Mouse (Mus musculus) neural tube, embryonic 11.5 days (tissue): ENCODE data around the gene Shroom1. TPM values are rescaled to one million over a fixed set of nuclear protein-coding genes. Genes with fewer than 3 reads are reported as not detected.

Source experiments
- ATAC-seq: fragments of 200-750 bp; cut with Nextera tagmentation; 2 replicates; pipeline ENCODE4 v1.8.0; 2017; ENCODE audit warnings: moderate number of reproducible peaks, mild to moderate bottlenecking, moderate TSS enrichment, moderate library complexity; ENCODE audit not compliant: insufficient read depth, low FRiP score, low TSS enrichment
- DNase-seq: peaks from one replicate; pipeline ENCODE4 v3.0.0-alpha.2; 2015; ENCODE audit warnings: low spot score
- H3K27ac ChIP-seq: fragments of 300-500 bp; sonication (generic); 2 replicates; pipeline ENCODE4 v1.5.1; 2014; ENCODE audit warnings: low read depth, mild to moderate bottlenecking, low read length
- H3K27me3 ChIP-seq: fragments of 300-500 bp; sonication (generic); 2 replicates; pipeline ENCODE4 v1.6.1; 2014; ENCODE audit warnings: mild to moderate bottlenecking, low read length, mixed read lengths; ENCODE audit not compliant: control insufficient read depth, insufficient read depth
- H3K36me3 ChIP-seq: fragments of 300-500 bp; sonication (generic); 2 replicates; pipeline ENCODE4 v1.6.1; 2014; ENCODE audit warnings: mild to moderate bottlenecking, low read length, moderate library complexity, mixed read lengths; ENCODE audit not compliant: control insufficient read depth, insufficient read depth
- H3K4me1 ChIP-seq: fragments of 300-500 bp; sonication (generic); 2 replicates; pipeline ENCODE4 v1.6.1; 2014; ENCODE audit warnings: low read length, mixed read lengths; ENCODE audit not compliant: control insufficient read depth, insufficient read depth
- H3K4me2 ChIP-seq: fragments of 300-500 bp; sonication (generic); 2 replicates; pipeline ENCODE4 v1.6.1; 2014; ENCODE audit warnings: low read depth, mild to moderate bottlenecking, moderate library complexity
- H3K4me3 ChIP-seq: fragments of 300-500 bp; sonication (generic); 2 replicates; pipeline ENCODE4 v1.5.1; 2014; ENCODE audit warnings: low read depth, low read length
- H3K9ac ChIP-seq: fragments of 300-500 bp; sonication (generic); 2 replicates; pipeline ENCODE4 v1.6.1; 2014; ENCODE audit warnings: mild to moderate bottlenecking, low read length
- H3K9me3 ChIP-seq: fragments of 300-500 bp; sonication (generic); 2 replicates; pipeline ENCODE4 v1.6.1; 2016; ENCODE audit warnings: low read length; ENCODE audit not compliant: control insufficient read depth
- WGBS: fragments of 180-500 bp; shearing (Covaris S2); extraction: QIAGEN DNeasy Blood & Tissue Kit; methylation state at CpG from one replicate; pipeline ENCODE4 v1.1.7; 2014; 5-methylcytosine and 5-hydroxymethylcytosine counted together
- polyA plus RNA-seq: library from polyadenylated mRNA; unstranded; fragments of >200 nt; fragmentation: Nextera tagmentation; extraction: Ambion mirVana; gene quantifications from 2 replicates; pipeline ENCODE4 v1.2.1, GENCODE M21; 2014

Shroom1 gene
- polyA plus RNA-seq, 1 experiment from 2014 or later, result 1.5 TPM

DNA sequence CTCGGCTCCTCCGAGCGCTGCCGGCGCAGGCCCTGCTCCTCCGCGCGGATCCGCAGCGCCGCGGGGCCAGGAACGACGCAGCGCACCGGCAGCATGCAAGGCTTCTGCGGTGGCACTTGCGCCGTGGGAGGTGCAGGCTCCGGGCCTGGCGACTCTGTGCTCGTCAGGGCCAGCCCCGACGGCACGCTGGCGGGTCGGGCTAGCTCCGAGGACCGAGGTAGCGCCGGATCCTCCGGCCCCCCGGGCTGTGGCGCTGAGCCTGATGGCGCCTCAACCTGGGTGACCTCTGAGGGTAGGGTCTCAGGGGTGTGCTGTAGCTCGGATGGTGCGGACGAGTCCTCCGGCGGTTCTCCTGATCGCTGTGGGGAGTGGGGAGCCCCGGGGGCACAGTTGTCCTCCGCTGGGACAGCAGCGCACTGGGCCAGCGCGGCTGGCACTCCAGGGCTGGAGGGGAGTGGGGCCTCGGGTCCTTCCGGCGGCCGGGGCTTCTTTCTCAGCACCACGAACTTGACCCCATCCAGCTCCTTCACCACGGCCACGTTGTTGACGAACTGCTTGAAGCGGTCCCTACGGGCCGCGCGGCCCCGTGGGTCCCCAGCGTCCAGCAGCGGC, 22.3 kb downstream of the Shroom1 start:
- peaks cover 48% of the 10 kb centered on the region for H3K27me3 ChIP-seq
- H3K4me2 ChIP-seq, result peak overlapping the region; percentile 44
- H3K4me3 ChIP-seq, result peak overlapping the region; percentile 35
- H3K9me3 ChIP-seq, result no peaks in the 10 kb centered on the region
- H3K36me3 ChIP-seq, result no peaks in the 10 kb centered on the region
- DNase-seq, result peak; percentile 43
- no peak for ATAC-seq
- H3K9ac ChIP-seq, result peak overlapping the region; percentile 32; the same call in 1 of the 2 replicates
- H3K27ac ChIP-seq, result no peak overlapping the region
- 1% methylated on average over 62 of the region's 62 CpGs for WGBS
- peaks cover 4% of the 10 kb centered on the region for H3K4me1 ChIP-seq

DNA sequence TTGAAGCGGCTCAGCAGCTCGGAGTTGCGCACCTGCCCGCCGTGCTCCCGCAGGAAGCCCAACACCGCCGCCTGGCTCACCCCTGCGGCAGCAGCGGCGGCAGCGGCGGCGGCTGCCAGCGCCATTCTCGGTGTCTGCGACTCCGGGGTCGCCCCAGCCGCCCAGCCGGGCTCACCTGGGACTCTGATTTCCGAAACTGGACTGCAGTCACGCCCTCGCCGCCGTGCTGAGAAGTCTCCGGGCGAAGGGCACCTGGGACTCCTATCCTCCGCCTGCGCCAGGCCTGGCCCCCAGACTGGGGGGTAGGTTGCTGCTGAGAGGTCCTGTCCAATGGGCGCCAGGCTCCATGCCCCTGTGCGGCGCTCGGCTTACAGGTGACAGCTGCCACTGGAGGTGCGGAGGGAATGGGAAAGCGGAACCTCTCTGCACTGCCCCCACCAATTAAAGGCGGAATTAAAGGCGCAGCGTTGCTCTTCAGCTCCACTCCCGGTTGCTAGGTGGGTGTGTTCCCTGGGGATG, 22.8 kb downstream of the Shroom1 start, which contains the start of the genes Gm9945 and Sowaha:
Gm9945 (plus strand) TSS at position 384 of the 519 bp plus-strand sequence.
Sowaha (minus strand) TSS at position 492 of the 519 bp plus-strand sequence.
- WGBS, result 3% methylated on average over 40 of the region's 40 CpGs
- DNase-seq (peak; percentile 41), ATAC-seq (no peak; the same call in 1 of the 2 replicates)

DNA sequence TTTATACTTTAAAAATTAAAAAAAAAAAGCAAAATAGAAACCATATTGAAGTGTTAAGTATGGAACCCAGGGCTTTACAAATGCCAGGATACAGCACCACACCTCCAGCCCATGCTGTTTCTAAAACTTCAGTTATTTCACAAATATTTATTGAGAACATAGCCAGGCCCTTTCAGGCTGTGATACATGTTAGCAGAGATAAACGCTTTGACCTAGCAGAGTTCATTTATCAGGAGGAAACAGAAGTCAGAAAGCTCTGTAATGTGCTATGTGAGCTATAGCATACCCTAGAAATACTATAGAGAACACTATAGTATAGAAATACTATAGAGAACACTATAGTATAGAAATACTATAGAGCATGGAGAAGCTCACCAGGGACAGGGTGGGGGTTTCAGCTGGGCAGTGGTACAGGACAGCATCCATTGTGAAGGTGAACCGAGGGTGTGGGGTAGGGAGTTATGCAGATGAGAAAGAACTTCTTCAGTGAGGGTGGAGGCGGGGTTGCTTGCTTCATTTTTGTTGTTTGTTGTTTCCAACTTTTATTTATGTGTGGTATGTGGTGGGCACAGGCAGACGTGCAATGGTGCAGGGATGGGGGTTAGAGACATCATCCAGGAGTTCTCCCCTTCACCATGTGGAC, 24.2 kb downstream of the Shroom1 start:
- Histone ChIP-seq H3K4me3 (no peak overlapping the region), H3K4me1 (peaks cover 4% of the 10 kb centered on the region), H3K27me3 (peaks cover 47% of the 10 kb centered on the region), H3K36me3 (no peaks in the 10 kb centered on the region), H3K9ac (no peak overlapping the region), H3K9me3 (no peaks in the 10 kb centered on the region), H3K27ac (no peak overlapping the region), H3K4me2 (no peak overlapping the region)
- ATAC-seq (no peak), DNase-seq (no peak)
- WGBS, result 65% methylated on average over 4 of the region's 4 CpGs

More for the DNA sequence above, 22.8 kb downstream of the Shroom1 start, which contains the start of the genes Gm9945 and Sowaha:
- peak within 1 kb of the TSS; percentile 32; the same call in 1 of the 2 replicates for H3K9ac ChIP-seq
- peak within 1 kb of the TSS; percentile 35 for H3K4me3 ChIP-seq
- H3K9me3 ChIP-seq, result no peaks in the 10 kb centered on the region
- H3K4me1 ChIP-seq, result peaks cover 4% of the 10 kb centered on the region
- H3K36me3 ChIP-seq, result no peaks in the 10 kb centered on the region
- H3K27me3 ChIP-seq, result peaks cover 48% of the 10 kb centered on the region
- no peak within 1 kb of the TSS for H3K27ac ChIP-seq
- H3K4me2 ChIP-seq, result peak within 1 kb of the TSS; percentile 44

DNA sequence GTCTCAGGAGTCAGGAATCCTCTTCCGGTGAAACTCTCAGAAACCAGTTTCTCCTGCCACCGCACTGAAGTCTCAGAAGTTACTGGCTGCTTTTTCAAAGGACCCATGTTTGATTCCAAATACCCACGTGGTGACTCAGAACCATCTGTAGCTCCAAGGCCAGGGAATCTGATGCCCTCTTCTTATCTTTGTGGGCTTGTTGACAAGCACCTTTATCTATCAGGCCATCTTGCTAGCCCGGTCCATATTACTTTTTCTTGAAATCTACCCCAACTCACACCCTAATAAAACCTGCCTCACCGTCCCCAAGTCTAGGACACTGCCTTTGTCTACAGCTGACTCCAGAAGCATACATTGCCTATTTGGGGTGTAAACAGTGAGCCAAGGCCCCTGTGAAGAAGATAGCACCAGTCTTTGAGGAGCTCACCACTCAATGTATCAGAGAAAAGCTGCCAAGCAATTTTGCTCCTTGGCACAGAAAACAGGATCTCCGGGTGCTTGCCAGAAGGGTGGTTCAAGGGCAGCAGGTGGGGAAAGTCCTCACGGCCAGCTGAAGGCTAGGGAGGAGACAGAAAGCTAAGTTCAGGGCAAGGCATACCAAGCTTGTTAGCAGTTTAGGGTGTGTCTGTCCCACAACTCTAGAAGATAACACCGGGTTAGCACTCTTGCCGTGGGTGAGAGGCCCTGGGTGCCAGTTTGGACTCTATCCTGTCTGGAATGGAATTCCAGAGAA, 26.3 kb downstream of the Shroom1 start:
- no peak overlapping the region for H3K4me3 ChIP-seq
- H3K9me3 ChIP-seq, result no peaks in the 10 kb centered on the region
- no peak overlapping the region for H3K9ac ChIP-seq
- 77% methylated on average over 9 of the region's 9 CpGs for WGBS
- no peak for DNase-seq
- H3K27me3 ChIP-seq, result peaks cover 52% of the 10 kb centered on the region
- no peak overlapping the region for H3K4me2 ChIP-seq
- H3K4me1 ChIP-seq, result peaks cover 4% of the 10 kb centered on the region
- H3K36me3 ChIP-seq, result no peaks in the 10 kb centered on the region
- H3K27ac ChIP-seq, result no peak overlapping the region
- ATAC-seq, result no peak

DNA sequence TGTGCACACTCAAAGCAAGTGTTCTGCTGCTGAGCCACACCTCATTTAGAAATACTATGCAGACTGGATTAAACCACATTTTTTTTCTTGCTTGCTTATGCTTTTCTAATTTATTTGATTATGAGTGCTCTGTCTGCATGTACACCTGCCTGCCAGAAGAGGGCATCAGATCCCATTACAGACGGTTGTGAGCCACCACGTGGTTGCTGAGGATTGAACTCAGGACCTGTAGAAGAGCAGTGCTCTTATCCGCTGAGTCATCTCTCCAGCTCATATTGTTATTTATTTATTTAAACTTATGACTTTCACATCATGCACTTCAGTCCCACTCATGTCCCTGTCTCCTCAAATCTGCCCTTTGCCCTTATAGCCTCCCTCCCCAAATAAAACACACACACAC, 28.7 kb downstream of the Shroom1 start:
- H3K4me2 ChIP-seq, result no peak overlapping the region
- ATAC-seq (no peak), DNase-seq (no peak)
- H3K4me1 ChIP-seq, result no peaks in the 10 kb centered on the region; the same call in 1 of the 2 replicates
- H3K27me3 ChIP-seq, result peaks cover 29% of the 10 kb centered on the region
- H3K4me3 ChIP-seq, result no peak overlapping the region
- no peak overlapping the region for H3K27ac ChIP-seq
- no peaks in the 10 kb centered on the region for H3K36me3 ChIP-seq
- no peaks in the 10 kb centered on the region for H3K9me3 ChIP-seq
- H3K9ac ChIP-seq, result no peak overlapping the region
- 43% methylated on average over 3 of the region's 3 CpGs for WGBS

DNA sequence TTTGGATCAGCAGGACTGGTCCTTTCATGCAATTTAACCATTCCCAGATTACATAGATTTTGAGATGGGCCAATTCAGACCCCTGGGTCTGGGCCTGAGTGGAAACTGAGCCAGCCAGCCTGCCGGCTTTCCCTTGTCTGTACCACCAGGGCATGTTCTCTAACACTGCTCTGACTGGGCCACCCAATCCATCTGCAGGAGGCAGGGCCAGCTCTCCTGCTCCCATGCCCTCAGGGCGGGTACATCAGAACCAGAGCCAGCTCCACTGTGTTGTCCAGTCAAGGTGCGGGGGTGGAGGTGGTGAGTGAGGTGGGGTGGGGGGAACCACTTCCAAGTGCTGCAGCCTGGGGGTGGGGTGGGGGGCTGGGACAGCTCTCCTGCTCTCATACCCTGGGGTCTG, 29.3 kb downstream of the Shroom1 start:
- no peaks in the 10 kb centered on the region for H3K9me3 ChIP-seq
- H3K9ac ChIP-seq, result no peak overlapping the region
- no peak for ATAC-seq
- peaks cover 24% of the 10 kb centered on the region for H3K27me3 ChIP-seq
- H3K27ac ChIP-seq, result no peak overlapping the region
- no peaks in the 10 kb centered on the region for H3K36me3 ChIP-seq
- DNase-seq, result no peak
- H3K4me1 ChIP-seq, result no peaks in the 10 kb centered on the region; the same call in 1 of the 2 replicates
- 76% methylated on average over 3 of the region's 3 CpGs for WGBS
- no peak overlapping the region for H3K4me2 ChIP-seq
- no peak overlapping the region for H3K4me3 ChIP-seq

DNA sequence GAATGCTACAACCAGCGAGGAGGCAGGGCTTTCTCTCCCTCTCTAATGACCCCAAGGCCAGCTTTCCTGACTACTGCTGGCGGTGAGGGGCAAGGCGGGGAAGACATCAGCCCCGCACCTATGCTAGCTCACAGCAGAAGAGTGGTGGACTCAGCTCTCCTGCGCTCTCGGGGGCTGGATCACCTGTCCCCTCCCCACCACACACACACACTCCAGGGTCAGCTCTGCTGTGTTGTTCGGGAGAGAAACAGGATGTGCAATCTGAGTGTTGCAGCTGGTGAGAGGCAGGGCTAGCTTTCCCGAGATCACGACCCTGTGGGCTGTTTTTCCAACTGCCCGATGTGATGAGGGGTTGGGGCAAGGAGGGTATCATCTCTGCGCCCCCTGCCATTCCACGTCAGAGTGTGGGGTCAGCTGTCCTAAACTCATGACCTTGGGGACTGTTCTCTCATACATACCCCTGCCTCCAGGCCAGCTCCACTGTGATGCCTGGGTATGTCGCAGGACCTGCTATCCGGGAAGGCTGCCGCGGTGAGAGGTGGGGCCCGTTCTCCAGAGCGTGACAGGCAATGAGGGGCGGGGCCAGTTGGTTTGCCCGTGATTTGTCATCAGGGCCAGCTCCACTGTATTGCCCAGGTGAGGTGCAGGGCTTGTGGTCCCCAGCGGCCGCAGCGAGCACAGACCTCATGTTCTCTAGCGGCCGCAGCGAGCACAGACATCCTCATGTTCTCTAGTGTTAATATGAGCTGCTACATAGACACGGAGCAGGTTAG, 30.0 kb downstream of the Shroom1 start:
- Histone ChIP-seq H3K9ac (no peak overlapping the region), H3K27me3 (peaks cover 22% of the 10 kb centered on the region)
- 12% methylated on average over 27 of the region's 27 CpGs for WGBS

DNA sequence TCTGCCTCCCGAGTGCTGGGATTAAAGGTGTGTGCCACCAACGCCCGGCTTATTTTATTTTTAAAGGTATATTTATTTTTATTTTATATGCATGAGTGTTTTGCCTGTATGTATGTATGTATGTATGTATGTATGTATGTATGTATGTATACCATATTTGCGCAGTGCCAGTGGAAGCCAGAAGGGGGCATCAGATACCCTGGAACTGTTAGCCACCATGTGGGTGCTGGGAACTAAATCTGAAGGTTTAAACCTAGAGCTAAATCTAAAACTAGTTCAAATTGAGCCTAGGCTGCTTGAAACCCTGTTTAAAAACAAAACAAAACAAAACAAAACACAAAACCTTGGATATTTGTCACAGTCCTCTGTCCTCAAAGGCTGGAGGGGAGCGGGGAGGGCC, 32.0 kb downstream of the Shroom1 start:
- Histone ChIP-seq H3K4me2 (no peak overlapping the region), H3K27me3 (peaks cover 22% of the 10 kb centered on the region), H3K9me3 (no peaks in the 10 kb centered on the region), H3K9ac (no peak overlapping the region), H3K36me3 (no peaks in the 10 kb centered on the region), H3K4me3 (no peak overlapping the region), H3K4me1 (peaks cover 7% of the 10 kb centered on the region), H3K27ac (no peak overlapping the region)
- ATAC-seq (no peak), DNase-seq (no peak)
- WGBS, result 96% methylated on average over 5 of the region's 5 CpGs

More for the DNA sequence above, 30.0 kb downstream of the Shroom1 start:
- ATAC-seq (no peak), DNase-seq (peak; percentile 19)
- H3K36me3 ChIP-seq, result no peaks in the 10 kb centered on the region
- peak overlapping the region; percentile 15; the same call in 1 of the 2 replicates for H3K4me2 ChIP-seq
- no peak overlapping the region for H3K27ac ChIP-seq
- no peaks in the 10 kb centered on the region for H3K9me3 ChIP-seq
- H3K4me3 ChIP-seq, result no peak overlapping the region
- H3K4me1 ChIP-seq, result peaks cover 3% of the 10 kb centered on the region; the same call in 1 of the 2 replicates
